Mouse (Mus musculus) spleen, adult 10 weeks (tissue): ENCODE results near the gene Ndufs1. TPM values are rescaled to one million over a fixed set of nuclear protein-coding genes. Genes with fewer than 3 reads are reported as not detected.

Experiments
- polyA plus RNA-seq: library from polyadenylated mRNA; stranded (reverse); fragments of 350-450 nt; fragmentation: Illumina TruSeq; extraction: RNeasy Lipid Tissue Mini Kit (QIAGEN cat#74804); gene quantifications from one replicate; pipeline ENCODE4 v1.2.3, GENCODE M21; 2015; ENCODE audit warnings: low replicate concordance; ENCODE audit not compliant: insufficient read depth

The Ndufs1 gene
- 104 TPM for polyA plus RNA-seq

GRCm38 (mm10) chr1:63176604-63177421 is at the start of gene Ndufs1, which contains the start of gene Eef1b2:
TSS of gene Ndufs1 (minus strand) at chr1:63176833.
TSS of gene Eef1b2 (plus strand) at chr1:63176825.

GRCm38 (mm10) chr1:63214271-63214558 is 37.6 kb upstream of the Ndufs1 start, which contains the start of gene Gpr1:
TSS of gene Gpr1 (minus strand) at chr1:63214543.

DNA sequence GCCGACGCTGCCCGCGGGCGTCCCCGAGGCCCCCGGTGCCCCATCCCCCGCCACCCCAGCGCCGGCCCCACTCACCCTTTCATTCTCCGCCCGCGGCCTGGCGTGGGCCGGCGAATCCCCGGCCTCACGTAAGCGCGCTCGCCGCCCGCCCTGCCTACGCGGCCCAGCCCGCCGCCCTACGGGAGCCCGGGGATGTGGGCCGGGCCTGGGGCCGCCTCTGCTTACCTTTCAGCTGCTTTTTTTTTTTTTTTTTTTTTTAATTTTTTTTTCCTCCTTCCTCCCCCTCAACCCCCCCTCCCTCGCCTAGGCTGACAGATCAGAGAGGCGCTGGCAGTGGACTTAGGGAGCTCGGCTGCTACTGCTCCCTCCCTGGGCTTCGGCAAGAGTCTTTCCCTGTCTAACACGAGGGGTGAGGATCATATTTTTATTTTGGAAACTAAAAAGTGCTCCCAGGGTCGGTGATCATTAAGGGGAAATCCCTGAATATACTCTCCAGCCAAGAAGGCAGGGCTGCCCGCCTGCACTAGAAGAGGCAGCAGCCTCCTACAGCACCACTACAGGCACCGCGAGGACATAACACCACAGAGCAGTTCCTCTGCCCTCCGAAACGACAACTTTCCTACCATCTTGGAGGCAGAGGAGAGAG is 62.4 kb downstream of the Ndufs1 start, which contains the start of gene Ino80d:
Gene Ino80d (minus strand): TSS at position 532 of the 646 bp plus-strand sequence.

Other genes starting within 250 kb of the Ndufs1 start
- 31.2 TPM for gene Ino80d, start 62.2 kb downstream of the Ndufs1 start, polyA plus RNA-seq
- gene Eef1b2, start within 50 bp of the Ndufs1 start, polyA plus RNA-seq: 2,435 TPM
- gene Gpr1, start 37.7 kb upstream of the Ndufs1 start, polyA plus RNA-seq: not detected
- gene Zdbf2, start 96.4 kb upstream of the Ndufs1 start, polyA plus RNA-seq: 0.08 TPM